Mouse (Mus musculus): ENCODE results near the gene Dnaic1. TPM values are rescaled to one million over a fixed set of nuclear protein-coding genes. Genes with fewer than 3 reads are reported as not detected.

The Dnaic1 gene
- polyA plus RNA-seq, 1 experiment from 2014 or later: 1.9 TPM

GRCm38 (mm10) chr4:41532420-41532819, 37.2 kb upstream of the Dnaic1 start:
- Histone ChIP-seq H3K4me1 (ENCODE audit: control insufficient read depth, insufficient read depth, low read length) (peaks cover 13% of the 10 kb centered on the region), H3K9me3 (ENCODE audit: control insufficient read depth, low read length) (no peaks in the 10 kb centered on the region), H3K4me2 (ENCODE audit: low read depth, low read length) (no peak overlapping the region), H3K9ac (replicated peaks; ENCODE audit: low read depth, low read length) (no peak overlapping the region), H3K4me3 (ENCODE audit: low read depth, low read length) (no peak overlapping the region), H3K27me3 (ENCODE audit: control insufficient read depth, insufficient read depth, low read length) (no peaks in the 10 kb centered on the region), H3K27ac (ENCODE audit: low read depth, low read length) (no peak overlapping the region), H3K36me3 (ENCODE audit: control insufficient read depth, insufficient read depth, low read length) (no peaks in the 10 kb centered on the region)
- no peak for ATAC-seq (ENCODE audit: low read depth)
- 37% methylated on average over 6 of the region's 6 CpGs for WGBS

- 70% methylated on average over 5 of the region's 5 CpGs for WGBS
- no peak for ATAC-seq (ENCODE audit: low read depth)
- no peaks in the 10 kb centered on the region for H3K36me3 ChIP-seq (ENCODE audit: control insufficient read depth, insufficient read depth, low read length)
- no peaks in the 10 kb centered on the region for H3K9me3 ChIP-seq (ENCODE audit: control insufficient read depth, low read length)
- no peaks in the 10 kb centered on the region for H3K4me1 ChIP-seq (ENCODE audit: control insufficient read depth, insufficient read depth, low read length)
- H3K27me3 ChIP-seq (ENCODE audit: control insufficient read depth, insufficient read depth, low read length): no peaks in the 10 kb centered on the region
- no peak overlapping the region for H3K27ac ChIP-seq (ENCODE audit: low read depth, low read length)
- no peak overlapping the region for H3K9ac ChIP-seq (replicated peaks; ENCODE audit: low read depth, low read length)
- H3K4me2 ChIP-seq (ENCODE audit: low read depth, low read length): no peak overlapping the region
- H3K4me3 ChIP-seq (ENCODE audit: low read depth, low read length): no peak overlapping the region
These were observed 34.7 kb upstream of the Dnaic1 start for GRCm38 (mm10) chr4:41534866-41535265.

- H3K9ac ChIP-seq (replicated peaks; ENCODE audit: low read depth, low read length): no peak overlapping the region
- no peaks in the 10 kb centered on the region for H3K36me3 ChIP-seq (ENCODE audit: control insufficient read depth, insufficient read depth, low read length)
- H3K4me2 ChIP-seq (ENCODE audit: low read depth, low read length): no peak overlapping the region
- WGBS: 62% methylated on average over 8 of the region's 8 CpGs
- H3K27me3 ChIP-seq (ENCODE audit: control insufficient read depth, insufficient read depth, low read length): no peaks in the 10 kb centered on the region
- peaks cover 14% of the 10 kb centered on the region for H3K4me1 ChIP-seq (ENCODE audit: control insufficient read depth, insufficient read depth, low read length)
- H3K4me3 ChIP-seq (ENCODE audit: low read depth, low read length): no peak overlapping the region
- H3K27ac ChIP-seq (ENCODE audit: low read depth, low read length): peak overlapping the region; percentile 40; the same call in 1 of the 2 replicates
- ATAC-seq (ENCODE audit: low read depth): no peak
- no peaks in the 10 kb centered on the region for H3K9me3 ChIP-seq (ENCODE audit: control insufficient read depth, low read length)
These were observed 27.4 kb upstream of the Dnaic1 start for GRCm38 (mm10) chr4:41542136-41542535.

- Histone ChIP-seq H3K4me1 (ENCODE audit: control insufficient read depth, insufficient read depth, low read length) (peaks cover 16% of the 10 kb centered on the region), H3K9me3 (ENCODE audit: control insufficient read depth, low read length) (no peaks in the 10 kb centered on the region), H3K9ac (replicated peaks; ENCODE audit: low read depth, low read length) (no peak overlapping the region), H3K36me3 (ENCODE audit: control insufficient read depth, insufficient read depth, low read length) (no peaks in the 10 kb centered on the region), H3K4me2 (ENCODE audit: low read depth, low read length) (no peak overlapping the region), H3K4me3 (ENCODE audit: low read depth, low read length) (no peak overlapping the region), H3K27me3 (ENCODE audit: control insufficient read depth, insufficient read depth, low read length) (no peaks in the 10 kb centered on the region), H3K27ac (ENCODE audit: low read depth, low read length) (no peak overlapping the region)
- WGBS: 16% methylated on average over 8 of the region's 8 CpGs
- peak; percentile 44; the same call in 1 of the 2 replicates for ATAC-seq (ENCODE audit: low read depth)
These were observed 23.6 kb upstream of the Dnaic1 start for GRCm38 (mm10) chr4:41545985-41546384.

GRCm38 (mm10) chr4:41547086-41547485, 22.5 kb upstream of the Dnaic1 start:
- Histone ChIP-seq H3K4me2 (ENCODE audit: low read depth, low read length) (no peak overlapping the region), H3K9ac (replicated peaks; ENCODE audit: low read depth, low read length) (no peak overlapping the region)
- no peak for ATAC-seq (ENCODE audit: low read depth)

GRCm38 (mm10) chr4:41552529-41552928, 17.0 kb upstream of the Dnaic1 start:
- ATAC-seq (ENCODE audit: low read depth): peak; percentile 35; the same call in 1 of the 2 replicates
- Histone ChIP-seq H3K4me1 (ENCODE audit: control insufficient read depth, insufficient read depth, low read length) (peaks cover 10% of the 10 kb centered on the region; the same call in 1 of the 2 replicates), H3K4me3 (ENCODE audit: low read depth, low read length) (no peak overlapping the region), H3K9ac (replicated peaks; ENCODE audit: low read depth, low read length) (no peak overlapping the region), H3K9me3 (ENCODE audit: control insufficient read depth, low read length) (no peaks in the 10 kb centered on the region), H3K4me2 (ENCODE audit: low read depth, low read length) (no peak overlapping the region), H3K27ac (ENCODE audit: low read depth, low read length) (no peak overlapping the region), H3K36me3 (ENCODE audit: control insufficient read depth, insufficient read depth, low read length) (no peaks in the 10 kb centered on the region), H3K27me3 (ENCODE audit: control insufficient read depth, insufficient read depth, low read length) (no peaks in the 10 kb centered on the region)
- 34% methylated on average over 6 of the region's 6 CpGs for WGBS

More at GRCm38 (mm10) chr4:41547086-41547485, 22.5 kb upstream of the Dnaic1 start:
- no peaks in the 10 kb centered on the region for H3K36me3 ChIP-seq (ENCODE audit: control insufficient read depth, insufficient read depth, low read length)
- 100% methylated on average over 1 of the region's 1 CpGs for WGBS
- no peaks in the 10 kb centered on the region for H3K27me3 ChIP-seq (ENCODE audit: control insufficient read depth, insufficient read depth, low read length)
- peaks cover 16% of the 10 kb centered on the region for H3K4me1 ChIP-seq (ENCODE audit: control insufficient read depth, insufficient read depth, low read length)
- H3K27ac ChIP-seq (ENCODE audit: low read depth, low read length): no peak overlapping the region
- no peak overlapping the region for H3K4me3 ChIP-seq (ENCODE audit: low read depth, low read length)
- no peaks in the 10 kb centered on the region for H3K9me3 ChIP-seq (ENCODE audit: control insufficient read depth, low read length)

- H3K27ac ChIP-seq (ENCODE audit: low read depth, low read length): no peak overlapping the region
These were observed 16.5 kb upstream of the Dnaic1 start for GRCm38 (mm10) chr4:41553116-41553515.

GRCm38 (mm10) chr4:41554994-41555663, 14.4 kb upstream of the Dnaic1 start:
- Histone ChIP-seq H3K27ac (ENCODE audit: low read depth, low read length) (no peak overlapping the region), H3K4me1 (ENCODE audit: control insufficient read depth, insufficient read depth, low read length) (peaks cover 10% of the 10 kb centered on the region; the same call in 1 of the 2 replicates)

More at GRCm38 (mm10) chr4:41553116-41553515, 16.5 kb upstream of the Dnaic1 start:
- Histone ChIP-seq H3K4me3 (ENCODE audit: low read depth, low read length) (no peak overlapping the region), H3K4me1 (ENCODE audit: control insufficient read depth, insufficient read depth, low read length) (peaks cover 10% of the 10 kb centered on the region; the same call in 1 of the 2 replicates), H3K27me3 (ENCODE audit: control insufficient read depth, insufficient read depth, low read length) (no peaks in the 10 kb centered on the region), H3K9me3 (ENCODE audit: control insufficient read depth, low read length) (no peaks in the 10 kb centered on the region), H3K4me2 (ENCODE audit: low read depth, low read length) (no peak overlapping the region), H3K36me3 (ENCODE audit: control insufficient read depth, insufficient read depth, low read length) (no peaks in the 10 kb centered on the region), H3K9ac (replicated peaks; ENCODE audit: low read depth, low read length) (no peak overlapping the region)
- ATAC-seq (ENCODE audit: low read depth): no peak
- 76% methylated on average over 11 of the region's 11 CpGs for WGBS

GRCm38 (mm10) chr4:41556311-41556953, 13.1 kb upstream of the Dnaic1 start:
- H3K4me2 ChIP-seq (ENCODE audit: low read depth, low read length): no peak overlapping the region
- H3K27ac ChIP-seq (ENCODE audit: low read depth, low read length): no peak overlapping the region
- H3K27me3 ChIP-seq (ENCODE audit: control insufficient read depth, insufficient read depth, low read length): no peaks in the 10 kb centered on the region
- peaks cover 10% of the 10 kb centered on the region; the same call in 1 of the 2 replicates for H3K4me1 ChIP-seq (ENCODE audit: control insufficient read depth, insufficient read depth, low read length)
- ATAC-seq (ENCODE audit: low read depth): peak; percentile 42; the same call in 1 of the 2 replicates
- 41% methylated on average over 5 of the region's 5 CpGs for WGBS
- H3K4me3 ChIP-seq (ENCODE audit: low read depth, low read length): no peak overlapping the region
- H3K9me3 ChIP-seq (ENCODE audit: control insufficient read depth, low read length): no peaks in the 10 kb centered on the region
- H3K9ac ChIP-seq (replicated peaks; ENCODE audit: low read depth, low read length): no peak overlapping the region
- no peaks in the 10 kb centered on the region for H3K36me3 ChIP-seq (ENCODE audit: control insufficient read depth, insufficient read depth, low read length)

More at GRCm38 (mm10) chr4:41554994-41555663, 14.4 kb upstream of the Dnaic1 start:
- Histone ChIP-seq H3K36me3 (ENCODE audit: control insufficient read depth, insufficient read depth, low read length) (no peaks in the 10 kb centered on the region), H3K4me3 (ENCODE audit: low read depth, low read length) (no peak overlapping the region), H3K9ac (replicated peaks; ENCODE audit: low read depth, low read length) (0 out of 2 replicates have a peak overlapping the region, but pooled peaks have one; percentile 16), H3K27me3 (ENCODE audit: control insufficient read depth, insufficient read depth, low read length) (no peaks in the 10 kb centered on the region), H3K9me3 (ENCODE audit: control insufficient read depth, low read length) (no peaks in the 10 kb centered on the region), H3K4me2 (ENCODE audit: low read depth, low read length) (no peak overlapping the region)
- ATAC-seq (ENCODE audit: low read depth): 0 out of 2 replicates have a peak, but pooled peaks have one; percentile 8
- WGBS: 69% methylated on average over 14 of the region's 14 CpGs
